Mouse (Mus musculus) natural killer cell, adult 2 months (primary cell): ENCODE measurements at regions not wholly inside any gene's neighbourhood (a gene's known extent, or its start where the extent isn't known, plus 50 kb on each side); places are given as distances from the start of the nearest gene placed in this dataset.

Experiments
- DNase-seq, 2 experiments: peaks; one replicate each; pipeline ENCODE4 v3.0.0; 2022; ENCODE audit warnings: low spot score in 2 of 2

DNA sequence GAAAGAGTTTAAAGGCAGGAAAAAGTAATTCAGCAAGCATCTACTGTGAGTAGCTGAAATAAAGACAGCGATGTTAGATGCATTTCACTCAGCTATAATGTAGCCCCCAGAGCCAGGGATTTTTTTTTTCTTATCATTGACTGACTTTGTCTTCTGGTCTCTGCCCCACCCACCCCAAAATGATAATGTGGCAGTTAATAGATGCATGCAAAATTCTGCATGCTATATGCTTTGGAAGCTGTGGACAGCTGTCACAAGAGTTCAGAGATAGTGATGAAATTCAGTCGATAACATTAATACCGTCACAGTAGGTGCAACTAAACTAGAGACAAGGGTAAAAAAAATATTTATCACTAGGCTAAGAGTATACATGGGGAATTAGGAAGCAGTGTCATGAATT lies 263.7 kb downstream of the Rpl36a-ps1 start:
- no peak for DNase-seq

DNA sequence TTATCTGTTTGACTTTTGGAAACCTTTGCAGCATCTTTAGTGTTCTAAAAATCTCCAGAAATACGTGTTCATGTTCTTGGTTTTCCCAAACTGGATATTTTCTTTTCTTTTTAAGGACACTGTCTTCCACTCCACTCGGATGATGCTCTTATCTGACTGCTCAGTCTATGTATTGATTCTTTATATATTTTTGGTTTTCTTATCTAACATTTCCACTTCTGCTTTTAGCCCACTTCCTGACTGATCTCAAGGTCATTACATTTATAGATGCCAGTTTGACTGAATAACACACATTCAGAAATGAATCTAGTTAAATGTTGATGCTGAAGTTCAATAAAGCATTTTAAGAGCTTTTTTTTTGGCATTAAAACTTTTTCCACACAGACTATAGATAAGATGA lies 265.3 kb downstream of the Rpl36a-ps1 start:
- no peak for DNase-seq

DNA sequence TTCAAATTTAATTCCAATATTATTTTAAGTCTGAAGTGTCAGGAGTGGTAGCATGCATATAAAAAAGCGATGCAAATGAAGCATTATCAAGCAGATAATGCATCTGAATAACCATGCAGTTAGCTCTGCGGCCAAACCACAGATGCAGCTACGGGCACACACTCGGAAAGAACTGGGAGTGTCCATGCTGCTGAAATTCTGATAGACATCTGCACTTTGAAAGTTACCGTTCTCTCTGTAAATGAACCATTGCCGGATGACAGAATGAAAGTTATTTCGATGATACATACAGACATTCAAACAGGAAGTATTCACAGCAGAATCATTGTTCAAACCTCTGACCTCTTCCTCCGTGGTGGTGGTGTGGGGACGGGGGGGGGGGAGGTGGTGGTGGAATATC lies 271.6 kb downstream of the Rpl36a-ps1 start:
- no peak for DNase-seq

DNA sequence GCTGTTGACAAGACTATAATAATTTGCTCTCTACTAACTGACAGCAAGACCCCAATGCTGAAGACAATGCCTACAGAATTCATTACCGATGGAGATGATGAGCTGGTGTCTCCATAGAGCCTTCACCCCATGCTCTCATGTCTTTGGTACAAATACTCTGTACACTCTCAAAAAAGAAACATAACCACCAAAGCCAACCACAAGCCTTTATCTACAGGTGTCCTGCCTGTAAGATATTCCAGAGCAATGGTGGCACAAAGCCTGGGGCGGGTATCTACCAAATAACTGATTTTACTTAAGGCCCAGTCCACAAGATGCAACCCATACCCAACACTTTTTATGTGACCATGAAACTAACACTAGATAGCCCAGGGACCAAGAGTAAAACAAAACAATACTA lies 273.1 kb downstream of the Rpl36a-ps1 start:
- DNase-seq, result no peak

DNA sequence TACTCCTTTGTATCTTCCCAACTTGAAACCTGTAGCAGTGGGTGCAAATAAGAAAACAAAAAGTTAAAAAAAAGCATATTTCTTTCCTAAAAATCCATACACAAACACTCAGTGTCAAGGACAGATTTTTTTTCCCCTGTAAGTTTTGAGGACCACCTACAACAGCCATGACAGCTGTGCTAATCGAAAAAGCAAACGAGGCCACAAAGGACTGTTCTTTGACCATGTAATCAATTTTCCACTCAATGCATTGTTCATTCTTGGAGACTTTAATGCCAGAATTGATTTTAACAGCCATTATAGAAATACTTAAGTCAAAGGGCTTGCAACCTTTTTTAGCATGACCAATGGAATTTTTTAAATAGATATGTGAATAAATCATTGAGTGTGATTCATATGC lies 286.1 kb downstream of the Rpl36a-ps1 start:
- no peak for DNase-seq

DNA sequence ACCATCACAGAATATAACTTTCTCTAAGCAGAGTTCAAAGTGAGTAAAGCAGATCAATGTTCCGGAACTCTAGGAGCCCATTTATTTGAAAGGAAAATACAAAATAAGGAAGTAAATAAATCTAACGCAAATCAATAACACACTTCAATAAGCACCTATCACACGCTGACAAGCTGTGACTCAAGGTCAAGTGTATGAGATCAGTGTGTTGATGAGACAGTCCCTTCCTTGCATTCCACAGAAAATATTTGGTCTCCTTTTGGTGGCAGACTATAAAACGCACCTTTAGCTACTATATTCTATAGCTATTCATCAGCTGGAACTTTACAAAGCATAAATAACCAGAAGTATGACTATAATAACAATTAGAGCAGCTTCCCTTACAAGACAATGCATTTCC lies 286.5 kb downstream of the Rpl36a-ps1 start:
- no peak for DNase-seq

DNA sequence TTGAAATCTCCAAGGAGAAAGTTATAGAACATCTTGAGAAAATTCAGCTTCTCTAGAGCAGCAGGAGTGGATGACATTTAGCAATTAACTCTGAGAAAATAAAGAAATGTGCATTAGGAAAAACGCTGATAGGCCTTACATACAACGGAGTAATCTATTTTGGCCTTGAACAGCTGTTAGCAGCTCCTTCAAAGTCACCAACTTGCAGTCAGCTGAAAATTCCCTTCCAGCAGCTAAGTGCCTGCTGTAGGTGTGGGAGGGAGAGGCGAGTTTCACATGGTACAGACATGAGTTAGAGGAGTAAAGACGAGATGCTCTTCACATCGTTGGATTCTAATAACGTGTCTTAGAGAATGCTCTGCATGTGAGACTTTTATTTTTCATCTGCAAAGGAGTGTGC lies 290.8 kb downstream of the Rpl36a-ps1 start:
- DNase-seq, result no peak

DNA sequence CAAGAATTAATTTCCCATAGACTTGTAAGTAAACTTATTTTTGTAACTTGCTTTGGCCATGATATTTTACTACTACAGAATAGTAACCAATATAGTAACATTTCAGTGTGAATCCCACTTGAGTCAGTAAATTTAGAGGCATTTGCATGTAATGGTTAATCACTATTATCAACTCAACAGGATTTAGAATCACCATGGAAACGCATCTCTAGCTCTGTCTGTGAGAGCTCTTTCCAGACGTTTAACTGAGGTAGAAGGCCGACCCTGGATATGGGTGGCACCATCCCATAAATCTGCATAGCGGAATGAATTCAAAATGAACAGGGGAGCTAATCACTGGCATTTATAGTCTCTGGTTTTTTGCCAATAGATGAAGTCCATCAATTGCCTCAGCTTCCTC lies 337.6 kb downstream of the Rpl36a-ps1 start:
- DNase-seq, result no peak

DNA sequence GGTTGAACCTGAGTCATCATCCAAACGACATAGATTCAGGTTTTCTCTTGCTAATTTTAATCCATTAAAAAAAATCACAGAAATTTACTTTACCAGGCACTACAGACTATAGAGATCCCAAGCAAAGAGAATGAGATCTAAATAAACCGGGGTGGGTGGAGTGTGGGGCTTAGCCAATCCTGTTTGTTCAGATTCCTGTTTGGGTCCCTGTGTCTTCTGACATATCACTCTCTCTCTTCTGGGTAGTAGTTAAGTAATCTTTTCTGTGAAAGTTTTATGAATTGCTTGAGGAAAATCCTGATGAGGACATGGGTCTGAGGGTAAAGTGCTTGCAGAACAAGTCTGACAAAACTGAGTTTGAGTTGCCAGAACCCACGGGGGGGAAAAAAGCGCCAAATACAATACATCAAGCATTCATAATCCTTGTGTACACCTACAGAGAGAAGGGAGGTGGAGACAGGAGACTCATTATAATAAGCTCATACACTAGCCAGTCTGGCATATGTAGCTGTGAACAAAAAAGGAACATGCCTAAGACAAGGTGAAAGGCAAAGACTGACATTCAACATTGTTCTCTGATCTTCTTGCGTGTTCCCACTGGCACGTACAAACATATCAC lies 339.8 kb downstream of the Rpl36a-ps1 start:
- DNase-seq, result no peak

DNA sequence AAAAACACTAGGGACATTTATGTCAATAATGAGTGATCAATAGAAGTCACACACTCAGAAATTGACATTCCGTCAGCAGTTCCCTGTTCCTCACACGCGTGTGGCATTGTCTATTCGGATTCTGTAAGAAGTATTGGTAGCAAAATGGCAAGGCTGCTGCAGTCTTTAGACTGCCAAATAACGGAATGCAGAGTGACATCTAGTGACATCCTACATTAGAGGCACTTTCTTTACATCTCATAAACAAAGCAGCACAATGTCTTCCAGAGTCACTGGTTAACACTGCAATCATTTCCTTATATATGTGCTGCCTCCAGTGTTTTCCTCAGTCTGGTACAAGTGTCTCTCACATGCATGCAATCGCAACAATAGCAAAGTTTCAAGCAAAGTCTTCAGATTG lies 342.9 kb downstream of the Rpl36a-ps1 start:
- DNase-seq, result no peak

DNA sequence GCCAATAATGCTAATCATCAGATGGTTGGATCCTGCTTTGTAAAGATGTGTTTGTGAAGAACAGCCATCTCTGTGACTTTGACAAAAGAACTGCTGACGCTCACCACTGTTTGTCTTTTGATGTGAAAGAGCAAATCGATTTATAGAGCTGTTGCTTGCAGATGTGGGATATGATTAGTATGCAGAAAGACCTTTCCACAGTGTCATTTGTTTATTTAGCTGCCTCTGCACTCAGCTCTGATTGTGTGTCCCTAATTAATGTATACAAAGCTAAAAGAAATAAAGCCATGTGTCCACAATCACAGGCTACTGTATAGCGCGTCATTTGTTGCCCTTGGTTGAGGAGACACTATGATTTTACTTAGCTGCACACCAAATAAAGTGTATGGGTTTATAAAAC lies 343.6 kb downstream of the Rpl36a-ps1 start:
- DNase-seq, result no peak

DNA sequence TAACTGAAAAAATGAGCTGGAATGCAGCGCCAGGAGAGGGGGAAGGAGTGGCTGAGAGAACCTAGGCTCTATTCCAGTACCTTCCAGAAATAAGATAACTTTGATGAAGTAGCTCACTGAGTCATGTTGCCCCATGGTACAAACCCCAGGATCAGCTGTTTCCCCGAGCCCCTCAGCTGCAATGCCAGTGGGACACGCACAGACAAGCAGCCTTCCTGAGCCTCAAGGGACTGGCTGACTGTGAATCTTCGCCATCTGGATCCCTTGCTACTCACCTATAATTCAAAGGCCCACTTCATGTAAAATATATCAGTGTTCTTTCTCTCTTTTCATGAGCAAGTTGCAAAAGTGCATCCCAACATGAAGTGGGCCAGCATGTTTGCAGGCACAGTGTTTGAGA lies 346.5 kb downstream of the Rpl36a-ps1 start:
- no peak for DNase-seq

DNA sequence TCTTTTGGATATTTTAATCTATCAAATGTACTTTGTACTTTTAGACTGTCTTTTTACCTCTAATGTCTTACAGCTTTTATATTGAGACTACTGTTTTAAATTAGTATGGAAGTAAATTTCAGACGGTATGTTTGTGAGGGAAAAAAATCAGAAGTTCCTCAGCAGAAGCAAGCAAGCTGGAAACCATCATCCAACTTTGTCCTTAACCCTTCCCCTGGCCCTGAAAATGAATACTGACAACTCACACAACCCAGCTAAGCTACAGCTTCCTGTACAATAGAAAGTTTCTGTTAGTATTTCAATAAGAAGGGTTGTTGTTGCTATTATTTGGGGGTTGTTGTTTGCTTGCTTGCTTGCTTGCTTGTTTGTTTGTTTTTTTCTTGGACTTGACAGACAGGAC lies 350.4 kb downstream of the Rpl36a-ps1 start:
- DNase-seq, result no peak

DNA sequence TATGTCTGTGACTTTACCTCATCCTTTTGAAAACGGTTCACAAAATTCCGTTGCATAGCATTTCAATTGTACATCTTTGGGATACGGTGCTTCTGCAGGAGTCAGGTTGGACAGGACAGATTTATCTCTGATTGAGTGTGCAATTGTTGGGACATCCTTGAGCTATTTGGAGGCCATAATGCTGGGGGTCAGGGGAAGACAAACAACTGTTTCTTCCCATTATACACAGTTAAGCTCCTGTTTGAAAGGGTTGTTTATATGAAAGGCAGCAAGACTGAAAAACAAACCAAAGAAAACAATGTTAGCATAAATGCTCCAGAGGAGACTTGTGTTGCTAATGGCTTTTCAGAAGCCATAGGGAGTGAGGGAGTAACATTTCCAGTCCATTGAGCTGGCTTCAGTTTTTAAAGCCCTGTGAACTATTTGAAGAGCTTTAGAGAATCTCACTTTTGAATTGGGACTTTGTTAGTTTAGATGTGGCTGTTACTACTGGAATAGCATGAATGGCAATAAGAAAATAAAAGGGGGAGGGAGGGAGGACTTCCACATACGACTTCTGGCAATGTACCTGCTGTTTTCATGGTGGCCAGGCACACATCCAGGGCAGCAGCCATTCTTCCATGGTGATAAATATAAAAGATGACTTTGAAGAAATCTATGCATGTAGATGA lies 351.3 kb downstream of the Rpl36a-ps1 start:
- DNase-seq, result no peak

DNA sequence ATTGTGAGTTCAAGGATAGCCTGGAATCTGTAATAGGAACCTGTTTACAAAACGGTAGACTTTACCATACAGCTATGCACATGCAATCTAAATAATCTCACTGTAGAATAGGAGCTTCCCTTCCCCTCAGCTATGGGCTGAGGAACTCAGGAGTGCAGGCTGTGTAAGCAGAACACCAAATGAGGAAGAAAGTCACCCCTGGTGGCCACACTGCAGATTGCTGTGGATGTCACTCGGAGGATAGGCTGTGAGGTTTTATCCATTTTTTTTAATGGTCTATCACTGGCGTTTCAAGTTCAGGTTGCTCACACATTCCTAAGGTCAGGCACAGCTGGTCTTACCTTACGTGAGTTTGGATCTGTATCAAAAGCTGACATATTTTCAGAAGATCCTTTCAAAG lies 365.1 kb downstream of the Rpl36a-ps1 start:
- DNase-seq, result no peak

DNA sequence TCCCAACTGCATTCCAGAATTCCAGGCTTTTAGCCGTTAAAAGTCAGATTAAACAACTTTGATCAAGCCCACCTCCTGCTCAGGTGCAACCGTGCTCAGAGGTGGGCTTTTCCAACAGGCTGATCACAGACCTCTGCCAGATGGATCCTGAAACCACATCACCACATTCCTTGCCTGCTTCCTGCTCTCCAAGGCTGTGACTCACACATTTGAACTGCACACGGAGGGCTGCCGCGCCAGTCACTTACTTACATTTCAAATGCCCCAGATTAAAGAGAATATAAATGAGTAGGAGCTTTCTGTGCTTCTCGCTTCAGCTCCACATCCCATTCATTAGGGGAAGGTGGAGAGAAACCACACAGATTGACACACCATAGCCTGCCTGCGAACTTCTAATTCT lies 367.6 kb downstream of the Rpl36a-ps1 start:
- DNase-seq, result no peak

DNA sequence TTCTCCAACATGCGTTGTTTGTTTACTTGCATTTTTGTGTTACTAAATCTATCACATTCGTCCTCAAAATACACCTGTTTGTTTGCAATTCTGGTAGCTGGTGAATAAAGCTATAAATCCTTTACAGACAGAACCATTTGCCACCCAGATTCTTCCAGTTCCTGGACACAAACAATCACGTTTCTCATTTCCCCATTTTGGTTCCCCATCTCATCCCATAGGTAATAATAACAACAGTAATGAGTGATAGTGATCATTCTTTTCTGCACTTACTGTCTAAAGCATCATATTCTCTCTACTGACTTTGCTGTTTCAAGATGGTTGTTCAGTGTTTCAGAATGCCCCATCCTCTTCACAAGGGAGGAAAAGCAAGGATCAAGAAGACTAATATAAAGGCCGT lies 368.3 kb downstream of the Rpl36a-ps1 start:
- no peak for DNase-seq

DNA sequence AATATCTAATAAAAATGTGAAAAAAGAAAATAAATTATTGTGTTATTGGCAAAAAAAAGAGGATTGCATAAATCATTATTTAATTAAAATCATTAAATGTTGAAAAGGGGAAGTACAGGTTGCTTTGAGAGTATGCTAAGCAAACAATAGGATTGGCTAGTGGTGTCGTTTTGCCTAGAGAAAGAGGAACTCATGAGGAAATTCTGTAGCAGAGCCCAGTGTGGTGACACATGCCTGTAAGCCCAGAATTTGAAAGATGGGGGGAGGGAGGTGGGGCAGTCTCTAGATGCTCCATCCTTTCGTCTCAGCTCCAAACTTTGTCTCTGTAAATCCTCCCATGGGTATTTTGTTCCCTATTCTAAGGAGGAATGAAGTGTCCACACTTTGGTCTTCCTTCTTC lies 388.3 kb downstream of the Rpl36a-ps1 start:
- DNase-seq, result no peak

DNA sequence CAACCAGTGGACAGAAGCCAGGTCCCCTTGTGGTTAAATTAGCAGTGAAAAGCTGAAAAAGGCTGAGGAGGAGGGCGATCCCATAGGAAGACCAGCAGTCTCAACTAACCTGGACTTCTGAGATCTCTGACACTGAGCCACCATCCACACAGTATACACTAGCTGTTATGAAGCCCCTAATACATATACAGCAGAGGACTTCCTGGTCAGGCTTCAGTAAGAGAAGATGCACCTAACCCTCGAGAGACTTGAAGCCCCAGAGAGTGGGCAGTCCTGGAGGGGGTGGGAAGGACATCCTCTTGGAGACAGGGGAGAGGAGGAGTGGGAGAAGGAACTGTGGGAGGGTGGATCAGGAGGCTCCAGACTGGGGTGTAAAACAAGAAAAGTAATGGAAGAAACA lies 397.9 kb downstream of the Rpl36a-ps1 start:
- no peak for DNase-seq

DNA sequence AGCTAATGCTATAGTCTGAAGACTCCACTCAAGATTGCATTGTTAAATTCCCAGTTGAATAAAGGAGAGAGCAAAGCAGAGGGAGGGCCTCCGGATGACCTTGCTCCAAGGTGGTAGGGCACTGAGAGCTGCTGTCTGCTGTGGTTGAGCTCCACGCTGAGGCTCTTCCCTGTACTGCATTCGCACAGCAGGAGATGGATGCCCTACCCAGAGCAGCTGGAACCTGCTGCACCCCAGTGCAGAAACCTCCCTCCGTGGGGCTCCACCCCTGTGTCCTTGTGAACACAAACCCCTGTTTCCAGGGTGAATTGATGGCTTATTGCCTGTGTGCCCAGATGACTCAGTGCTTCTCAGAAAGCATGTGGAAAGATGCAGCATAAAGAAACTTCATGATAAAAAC lies 404.3 kb downstream of the Rpl36a-ps1 start:
- no peak for DNase-seq

DNA sequence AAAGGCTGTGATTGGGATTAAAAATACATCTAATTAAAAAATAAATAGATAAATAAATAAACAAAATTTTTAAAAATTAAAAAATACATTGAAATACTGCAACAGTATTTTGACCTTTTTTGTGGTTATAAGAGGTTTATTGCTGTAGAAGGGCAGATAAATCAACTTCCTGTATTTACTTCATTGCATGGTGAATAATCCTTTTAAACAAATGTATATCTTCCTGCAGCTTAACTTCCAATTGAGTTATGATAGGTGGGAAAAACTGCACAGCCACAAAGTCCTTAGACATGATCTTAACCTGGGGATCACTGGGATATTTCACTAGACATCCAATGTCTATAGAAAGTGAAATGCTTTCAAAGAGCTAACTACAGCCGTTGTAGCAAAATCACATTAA lies 402.1 kb upstream of the Dach1 start:
- DNase-seq, result no peak

DNA sequence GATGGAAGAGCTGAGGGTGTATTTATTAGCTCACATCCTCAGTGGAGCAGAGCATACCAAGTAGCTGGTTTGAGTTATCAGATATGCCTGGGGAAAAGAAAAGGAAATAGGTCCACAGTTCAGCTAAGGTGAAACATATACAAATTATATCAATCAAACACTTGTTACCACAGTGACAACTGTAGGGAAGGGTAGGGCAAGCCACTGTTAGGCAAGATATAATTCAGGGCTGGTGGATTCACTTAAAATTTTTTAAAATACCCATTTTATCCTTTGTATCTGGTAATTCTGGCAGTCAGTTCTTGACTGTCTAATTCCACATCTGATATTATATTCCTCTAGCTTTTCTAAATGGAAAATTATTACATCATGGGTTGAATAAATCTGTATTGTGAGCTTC lies 392.4 kb upstream of the Dach1 start:
- DNase-seq, result no peak

DNA sequence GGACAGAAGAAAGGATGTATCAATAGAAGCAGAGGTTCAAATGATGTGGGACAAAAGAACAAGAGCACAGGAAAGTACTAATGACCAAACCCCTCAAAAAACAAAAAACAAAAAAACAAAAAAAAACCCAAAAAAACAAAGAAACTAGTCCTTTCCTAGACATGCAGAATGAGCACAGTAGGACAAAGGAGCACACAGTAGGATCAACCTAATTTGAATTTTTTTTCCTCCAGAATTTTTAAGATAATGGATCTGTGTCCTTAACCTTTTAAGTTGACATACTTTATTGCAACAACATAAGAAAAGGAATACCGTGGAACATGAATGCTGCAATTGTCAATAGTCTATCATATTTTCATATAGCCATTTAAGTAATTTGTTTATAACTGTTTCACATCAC lies 370.2 kb upstream of the Dach1 start:
- DNase-seq, result no peak

DNA sequence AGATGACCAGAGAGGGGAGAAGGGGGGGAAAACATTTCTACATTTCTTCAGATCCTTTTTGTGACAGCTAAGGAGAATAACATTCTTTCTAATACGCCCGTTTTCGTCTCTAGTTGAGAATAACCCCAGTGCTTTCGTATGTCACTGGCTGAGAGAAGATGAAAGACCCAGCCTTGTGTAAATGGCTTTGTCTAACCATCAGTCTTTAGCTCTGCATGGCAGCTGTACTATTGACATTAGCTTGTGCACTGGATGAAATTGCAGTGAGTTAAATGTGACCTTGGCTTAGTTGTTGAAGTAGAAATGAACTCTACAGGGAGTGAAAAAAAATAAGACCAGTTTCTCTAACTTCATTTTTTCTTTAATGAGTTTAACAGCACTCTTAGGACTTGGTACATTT lies 368.7 kb upstream of the Dach1 start:
- DNase-seq, result no peak
